Mouse (Mus musculus) embryonic facial prominence, embryonic 14.5 days (tissue): Measurements from ENCODE around the gene Spata2l. TPM values are rescaled to one million over a fixed set of nuclear protein-coding genes. Genes with fewer than 3 reads are reported as not detected.

Source experiments
- ATAC-seq: fragments of 200-750 bp; cut with Nextera tagmentation; 2 replicates; pipeline ENCODE4 v1.8.0; 2017; ENCODE audit warnings: low read depth, moderate number of reproducible peaks, moderate TSS enrichment
- DNase-seq: peaks from one replicate; pipeline ENCODE4 v3.0.0-alpha.2; 2015; ENCODE audit warnings: low spot score
- H3K27ac ChIP-seq: fragments of 300-500 bp; sonication (generic); replicated peaks from 2 replicates; pipeline ENCODE4 v1.5.1; 2014; ENCODE audit warnings: low read depth, mild to moderate bottlenecking, low read length, moderate library complexity
- H3K27me3 ChIP-seq: fragments of 300-500 bp; sonication (generic); replicated peaks from 2 replicates; pipeline ENCODE4 v1.6.1; 2014; ENCODE audit warnings: low read length; ENCODE audit not compliant: control insufficient read depth, insufficient read depth
- H3K36me3 ChIP-seq: fragments of 300-500 bp; sonication (generic); 2 replicates; pipeline ENCODE4 v1.6.1; 2014; ENCODE audit warnings: low read length, mixed read lengths; ENCODE audit not compliant: control insufficient read depth, insufficient read depth
- H3K4me1 ChIP-seq: fragments of 300-500 bp; sonication (generic); 2 replicates; pipeline ENCODE4 v1.6.1; 2014; ENCODE audit warnings: antibody characterized with exemption, low read length; ENCODE audit not compliant: control insufficient read depth, insufficient read depth
- H3K4me2 ChIP-seq: fragments of 300-500 bp; sonication (generic); 2 replicates; pipeline ENCODE4 v1.6.1; 2014; ENCODE audit warnings: low read depth, mild to moderate bottlenecking, low read length, moderate library complexity, mixed read lengths
- H3K4me3 ChIP-seq: fragments of 300-500 bp; sonication (generic); 2 replicates; pipeline ENCODE4 v1.5.1; 2014; ENCODE audit warnings: low read depth, mild to moderate bottlenecking, low read length
- H3K9ac ChIP-seq: fragments of 300-500 bp; sonication (generic); 2 replicates; pipeline ENCODE4 v1.6.1; 2014; ENCODE audit warnings: low read depth, mild to moderate bottlenecking, low read length, moderate library complexity, mixed read lengths
- H3K9me3 ChIP-seq: fragments of 300-500 bp; sonication (generic); 2 replicates; pipeline ENCODE4 v1.6.1; 2016; ENCODE audit warnings: low read length; ENCODE audit not compliant: control insufficient read depth
- WGBS: fragments of 180-500 bp; shearing (Covaris S2); extraction: QIAGEN DNeasy Blood & Tissue Kit; methylation state at CpG from one replicate; pipeline ENCODE4 v1.1.7; 2014; 5-methylcytosine and 5-hydroxymethylcytosine counted together
- polyA plus RNA-seq: library from polyadenylated mRNA; unstranded; fragments of >200 nt; fragmentation: Nextera tagmentation; extraction: Ambion mirVana; gene quantifications from 2 replicates; pipeline ENCODE4 v1.2.1, GENCODE M21; 2014

Gene Spata2l
- polyA plus RNA-seq, 1 experiment from 2014 or later, result 4.9 TPM

GRCm38 (mm10) chr8:123185566-123186409, 50.2 kb downstream of the Spata2l start, which contains the start of gene Dpep1:
TSS of gene Dpep1 (plus strand) at chr8:123186242.
- H3K27ac ChIP-seq, result peak within 1 kb of the TSS; percentile 72
- no peaks in the 10 kb centered on the region for H3K36me3 ChIP-seq
- DNase-seq, result peak; percentile 69
- 15% methylated on average over 17 of the region's 19 CpGs for WGBS
- H3K4me3 ChIP-seq, result no peak within 1 kb of the TSS
- H3K27me3 ChIP-seq, result no peaks in the 10 kb centered on the region
- 0 out of 2 replicates have a peak within 1 kb of the TSS, but pooled peaks have one; percentile 9 for H3K9ac ChIP-seq
- no peaks in the 10 kb centered on the region for H3K9me3 ChIP-seq
- peaks cover 21% of the 10 kb centered on the region for H3K4me1 ChIP-seq
- H3K4me2 ChIP-seq, result no peak within 1 kb of the TSS
- peak; percentile 35; the same call in 1 of the 2 replicates for ATAC-seq

DNA sequence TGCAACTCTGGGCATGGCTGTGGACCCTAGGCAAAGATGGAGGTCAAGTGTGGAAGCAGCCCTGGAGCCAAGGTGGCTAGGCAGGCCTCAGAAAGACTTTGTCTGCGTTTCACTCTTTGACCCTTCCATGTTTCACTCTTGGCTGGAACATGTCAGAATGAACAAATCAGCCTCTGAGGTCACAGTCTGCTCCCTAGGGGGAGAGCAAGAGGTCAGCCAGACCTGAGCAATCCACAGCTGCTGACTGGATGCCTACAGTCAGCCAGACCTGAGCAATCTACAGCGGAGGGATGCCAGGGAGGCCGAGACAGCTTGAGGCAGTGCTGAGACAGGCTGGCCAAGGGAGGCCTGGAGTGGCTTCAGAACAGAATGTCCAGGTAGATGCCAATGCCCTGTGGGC, 54.6 kb downstream of the Spata2l start:
- DNase-seq (no peak), ATAC-seq (no peak)
- Histone ChIP-seq H3K4me3 (no peak overlapping the region), H3K27me3 (no peaks in the 10 kb centered on the region), H3K4me2 (no peak overlapping the region), H3K9ac (no peak overlapping the region), H3K4me1 (peaks cover 10% of the 10 kb centered on the region), H3K27ac (no peak overlapping the region), H3K36me3 (no peaks in the 10 kb centered on the region), H3K9me3 (no peaks in the 10 kb centered on the region)
- 50% methylated on average over 3 of the region's 3 CpGs for WGBS

Other genes with a start within 250 kb of the Spata2l start
- 53.5 and 55.0 TPM in 2 replicates for gene Ankrd11, start 194.0 kb downstream of the Spata2l start, polyA plus RNA-seq
- gene Spg7, start 173.3 kb downstream of the Spata2l start, polyA plus RNA-seq, result 36.5 and 41.2 TPM in 2 replicates
- gene Rpl13, start 133.9 kb downstream of the Spata2l start, polyA plus RNA-seq, result 1,761 and 1,789 TPM in 2 replicates
- gene Cpne7, start 118.9 kb downstream of the Spata2l start, polyA plus RNA-seq, result 1.4 and 2.0 TPM in 2 replicates
- gene Sult5a1, start 77.9 kb downstream of the Spata2l start, polyA plus RNA-seq, result 27.9 and 33.5 TPM in 2 replicates
- gene Dpep1, start 50.0 kb downstream of the Spata2l start, polyA plus RNA-seq, result 7.0 and 9.2 TPM in 2 replicates
- gene Chmp1a, start 23.5 kb downstream of the Spata2l start, polyA plus RNA-seq, result 113 and 133 TPM in 2 replicates
- gene Spata33, start 23.4 kb downstream of the Spata2l start, polyA plus RNA-seq, result 5.7 and 6.1 TPM in 2 replicates
- gene Cdk10, start 11.4 kb downstream of the Spata2l start, polyA plus RNA-seq, result 31.1 and 36.7 TPM in 2 replicates
- gene Zfp276, start 18.0 kb upstream of the Spata2l start, polyA plus RNA-seq, result 19.5 and 21.4 TPM in 2 replicates
- gene Vps9d1, start 18.1 kb upstream of the Spata2l start, polyA plus RNA-seq, result 24.5 and 26.3 TPM in 2 replicates
- gene Fanca, start 82.3 kb upstream of the Spata2l start, polyA plus RNA-seq, result 20.9 and 24.8 TPM in 2 replicates
- 2.7 and 2.8 TPM in 2 replicates for gene Spire2, start 96.5 kb upstream of the Spata2l start, polyA plus RNA-seq
- 159 and 163 TPM in 2 replicates for gene Tcf25, start 137.5 kb upstream of the Spata2l start, polyA plus RNA-seq
- 0.29 and 0.32 TPM in 2 replicates for gene Mc1r, start 170.9 kb upstream of the Spata2l start, polyA plus RNA-seq
- gene Tubb3, start 175.2 kb upstream of the Spata2l start, polyA plus RNA-seq, result 81.9 and 99.5 TPM in 2 replicates
- gene Def8, start 187.3 kb upstream of the Spata2l start, polyA plus RNA-seq, result 34.1 and 37.9 TPM in 2 replicates
- 33.5 and 33.6 TPM in 2 replicates for gene Afg3l1, start 241.7 kb upstream of the Spata2l start, polyA plus RNA-seq